Mouse (Mus musculus) induced T-regulatory cell, adult 2 months (primary cell): ENCODE data around the gene Tet1.

Experiments
- DNase-seq: peaks from one replicate; pipeline ENCODE4 v3.0.0-alpha.2; 2012; ENCODE audit warnings: low read depth

The Tet1 gene

DNA sequence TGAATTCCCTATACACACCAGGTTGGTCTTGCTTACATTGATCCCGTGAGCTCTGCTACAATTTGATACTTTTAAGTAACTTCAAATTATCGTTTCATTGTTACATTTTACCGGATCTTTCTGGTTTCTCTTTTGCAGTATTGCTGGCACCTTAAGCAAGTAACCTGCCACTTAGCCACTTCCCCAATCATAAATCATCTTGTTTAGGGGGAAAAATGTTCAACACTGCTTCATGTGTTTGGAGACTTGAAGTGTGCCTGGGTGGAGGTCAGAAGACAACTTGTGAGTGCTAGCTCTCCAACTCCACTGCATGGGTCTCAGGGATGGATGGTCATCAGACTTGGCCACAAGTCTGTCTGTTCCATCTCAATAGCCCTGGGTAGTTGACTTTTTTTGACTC is 17.8 kb downstream of the Tet1 start:
- DNase-seq = no peak

DNA sequence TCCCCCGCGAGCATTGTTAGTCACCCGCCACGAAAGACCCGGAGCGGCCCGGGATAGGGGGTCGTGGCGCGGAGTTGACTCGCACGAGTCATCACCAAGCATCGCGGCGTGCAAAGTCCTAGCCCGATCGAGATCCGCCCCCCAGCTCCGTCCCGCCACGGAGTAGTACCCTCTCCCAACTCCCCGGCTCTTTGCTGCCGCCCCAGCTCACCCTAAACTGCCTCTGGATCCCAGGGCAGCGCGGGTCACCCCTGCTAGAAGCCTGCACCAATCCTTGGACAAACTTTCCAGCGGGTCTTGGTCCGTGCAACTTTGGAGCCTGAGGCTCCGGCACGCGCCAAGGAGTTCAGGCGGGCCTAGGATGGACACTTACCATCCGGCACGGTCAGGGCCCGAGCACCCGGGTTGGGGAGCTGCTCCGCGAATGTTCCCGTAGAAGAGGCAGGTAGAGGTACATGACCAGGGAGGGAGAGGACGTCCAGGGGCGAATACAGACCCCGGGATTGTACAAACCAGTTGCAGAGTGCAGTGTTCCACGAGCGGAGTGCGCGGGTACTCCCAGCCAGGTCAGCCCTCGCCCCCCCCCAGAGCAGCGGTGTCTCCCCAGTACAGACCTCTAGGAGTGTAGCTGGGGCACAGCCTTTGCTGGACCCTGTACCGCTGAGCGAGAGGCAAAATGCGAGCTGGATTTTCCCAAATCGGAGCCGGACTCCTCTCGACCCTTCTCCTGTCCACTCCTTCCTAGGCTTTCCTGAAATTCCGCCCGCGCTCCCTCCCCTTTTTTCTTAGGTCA is 21.8 kb downstream of the Tet1 start:
- DNase-seq = peak; percentile 39

DNA sequence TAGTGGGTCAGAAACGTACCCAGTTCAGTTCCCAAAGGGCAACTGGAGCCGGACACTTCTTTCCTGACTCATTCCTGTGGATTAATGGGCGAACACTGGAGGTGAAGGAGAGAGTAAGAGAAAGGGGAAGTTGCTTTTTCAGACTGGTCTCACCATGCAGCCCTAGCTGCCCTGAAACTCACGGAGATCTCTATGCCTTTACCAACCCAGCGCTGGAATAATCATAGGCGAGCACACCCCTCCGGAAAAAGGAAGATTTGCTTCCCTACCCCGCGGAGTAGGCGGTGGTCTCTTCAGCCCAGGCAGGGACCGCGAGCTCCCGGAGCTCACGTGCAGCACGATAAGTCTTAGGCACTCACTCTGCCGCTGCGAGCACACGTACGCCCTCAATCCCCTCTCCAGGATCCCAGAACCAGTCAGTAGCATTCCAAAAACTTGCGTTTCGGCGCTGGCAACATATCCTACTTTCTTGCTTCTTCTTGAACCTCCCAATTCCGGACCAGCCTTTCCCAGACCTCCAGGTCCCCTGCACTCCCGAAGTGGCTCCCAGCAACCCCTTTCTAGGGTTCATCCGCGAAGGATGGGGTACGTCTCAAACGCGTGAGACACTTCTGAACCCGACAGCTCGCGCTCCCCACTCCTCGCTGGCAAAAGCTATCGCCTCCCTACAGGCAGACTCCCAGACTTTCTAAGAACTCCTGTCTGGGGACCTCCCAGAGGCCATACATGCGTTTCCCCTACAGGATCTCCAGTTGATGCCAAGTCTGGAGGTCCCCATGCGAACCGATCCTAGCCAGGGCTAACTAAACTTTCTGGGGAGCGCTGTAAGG is 22.6 kb downstream of the Tet1 start:
- DNase-seq = peak; percentile 46

DNA sequence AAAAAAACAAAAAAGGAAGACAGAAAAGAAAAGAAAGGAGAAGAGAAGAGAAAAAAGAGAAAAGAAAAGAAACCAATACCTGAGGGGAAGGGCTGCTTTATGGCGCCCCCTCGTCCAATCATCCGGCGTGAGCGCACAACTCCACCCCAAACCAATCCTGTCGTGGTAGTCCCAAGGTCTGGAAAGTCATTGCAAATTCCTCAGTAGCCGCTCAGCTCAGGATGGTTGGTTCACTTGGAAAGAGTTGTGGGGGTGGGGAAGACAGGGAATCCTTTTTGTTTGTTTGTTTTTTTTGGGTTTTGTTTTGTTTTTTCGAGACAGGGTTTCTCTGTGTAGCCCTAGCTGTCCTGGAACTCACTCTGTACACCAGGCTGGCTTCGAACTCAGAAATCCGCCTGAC is 23.3 kb downstream of the Tet1 start:
- DNase-seq = no peak

DNA sequence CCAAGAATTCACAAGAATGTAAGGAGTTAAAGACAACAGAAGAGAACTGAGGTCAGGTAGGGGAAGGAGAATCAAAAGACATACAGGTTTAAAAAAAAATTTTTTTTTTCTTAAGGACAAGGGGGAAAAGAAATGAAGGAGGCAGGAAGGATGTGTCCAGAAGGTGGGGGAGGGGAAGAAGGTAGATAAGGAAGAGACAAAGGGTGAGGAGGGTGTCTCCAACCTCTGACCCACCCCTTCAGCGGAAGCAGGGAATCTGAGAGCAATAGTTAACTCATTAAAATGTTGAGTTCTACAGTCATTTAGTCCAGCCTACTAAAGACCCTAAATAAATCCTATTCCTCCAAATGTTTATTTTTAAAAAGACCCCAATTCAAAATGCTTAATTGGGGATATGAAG is 24.3 kb downstream of the Tet1 start:
- no peak for DNase-seq

DNA sequence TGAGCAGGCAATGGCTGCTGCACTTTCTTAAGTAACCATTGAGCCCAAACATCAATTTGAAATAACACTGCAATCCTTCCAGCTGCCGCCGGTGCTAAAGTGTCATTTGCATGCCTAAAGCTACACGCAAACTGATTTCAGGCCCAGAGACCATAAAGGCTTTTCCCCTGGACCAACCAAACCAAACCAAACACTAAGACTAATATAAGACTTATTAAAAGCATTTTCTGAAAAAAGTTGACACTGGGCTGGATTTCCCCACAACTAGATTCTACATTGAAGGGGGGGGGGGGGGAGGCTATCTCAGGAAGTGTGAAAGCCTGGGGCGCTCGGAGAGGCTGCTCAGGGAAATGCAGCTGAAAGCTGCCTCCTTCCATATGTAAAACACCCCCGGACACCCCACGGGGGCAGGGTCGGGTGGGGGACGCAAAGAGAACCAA is 24.8 kb downstream of the Tet1 start:
- peak; percentile 54 for DNase-seq

DNA sequence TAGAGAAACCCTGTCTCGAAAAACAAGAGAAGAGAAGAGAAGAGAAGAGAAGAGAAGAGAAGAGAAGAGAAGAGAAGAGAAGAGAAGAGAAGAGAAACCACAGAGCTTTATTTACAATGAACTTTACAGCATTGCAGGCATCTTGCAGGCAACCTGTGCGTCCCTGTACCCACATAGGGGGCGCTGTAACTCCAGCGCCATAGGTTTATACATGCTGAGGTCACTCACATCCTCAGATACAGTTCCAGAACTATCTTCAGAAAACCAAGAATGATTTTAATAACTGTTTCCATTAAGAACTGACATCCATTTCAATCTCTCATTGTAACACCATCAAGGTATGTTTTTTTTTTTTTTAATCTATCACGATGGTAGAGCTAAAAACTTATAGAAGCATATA is 27.6 kb downstream of the Tet1 start:
- peak; percentile 54 for DNase-seq

DNA sequence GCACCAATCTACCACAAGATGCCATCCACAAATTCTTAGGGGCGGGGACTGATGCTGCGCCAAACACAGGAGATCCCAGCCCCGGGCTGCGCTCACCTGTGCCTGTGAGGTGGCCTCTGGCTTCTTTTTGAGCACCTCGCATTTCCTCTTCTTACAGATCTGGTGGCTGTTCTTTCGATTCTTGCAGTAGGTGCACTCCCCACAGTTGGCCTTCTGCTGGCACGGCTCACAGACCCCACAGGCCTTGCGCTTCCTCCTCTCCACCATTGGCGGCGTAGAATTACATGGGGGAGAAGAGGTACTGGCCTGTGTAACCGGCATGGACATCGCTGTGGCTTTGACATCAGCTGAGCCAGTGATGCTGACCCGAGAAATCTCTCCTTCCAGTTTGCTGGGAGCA is 30.7 kb downstream of the Tet1 start:
- no peak for DNase-seq

DNA sequence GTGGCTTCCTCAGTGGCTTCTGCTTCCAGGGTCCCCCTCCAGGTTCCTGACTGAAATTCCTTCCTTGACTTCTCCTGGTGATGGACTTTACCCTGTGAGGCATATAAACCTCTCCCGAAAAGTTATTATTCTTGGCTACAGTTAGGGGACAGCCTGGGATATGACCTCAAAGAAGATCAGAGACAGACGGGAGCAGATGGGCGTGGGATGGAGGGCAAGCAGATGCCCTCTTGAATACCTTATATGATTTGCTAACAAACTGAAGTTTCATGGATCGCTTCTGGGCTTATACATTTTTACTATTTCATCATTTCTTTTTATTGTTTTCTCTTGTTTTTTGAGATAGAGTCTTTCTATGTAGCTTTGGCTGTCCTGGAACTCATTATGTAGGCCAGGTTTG is 33.2 kb downstream of the Tet1 start:
- DNase-seq = no peak

DNA sequence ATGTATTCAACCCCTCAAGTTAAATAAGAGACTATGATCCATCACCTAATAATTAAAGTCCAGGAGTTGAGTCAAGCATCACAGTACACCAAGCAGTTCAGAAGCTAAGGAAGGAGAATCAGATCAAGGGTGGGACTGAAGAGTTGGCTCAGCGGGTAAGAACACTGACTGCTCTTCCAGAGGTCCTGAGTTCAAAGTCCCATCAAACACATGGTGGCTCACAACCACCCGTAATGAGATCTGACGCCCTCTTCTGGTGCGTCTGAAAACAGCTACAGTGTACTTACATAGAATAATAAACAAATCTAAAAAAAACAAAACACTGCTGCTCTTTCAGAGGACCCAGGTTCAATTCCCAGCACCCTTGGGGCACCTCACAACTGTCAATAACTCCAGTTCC is 34.0 kb downstream of the Tet1 start:
- DNase-seq = no peak

DNA sequence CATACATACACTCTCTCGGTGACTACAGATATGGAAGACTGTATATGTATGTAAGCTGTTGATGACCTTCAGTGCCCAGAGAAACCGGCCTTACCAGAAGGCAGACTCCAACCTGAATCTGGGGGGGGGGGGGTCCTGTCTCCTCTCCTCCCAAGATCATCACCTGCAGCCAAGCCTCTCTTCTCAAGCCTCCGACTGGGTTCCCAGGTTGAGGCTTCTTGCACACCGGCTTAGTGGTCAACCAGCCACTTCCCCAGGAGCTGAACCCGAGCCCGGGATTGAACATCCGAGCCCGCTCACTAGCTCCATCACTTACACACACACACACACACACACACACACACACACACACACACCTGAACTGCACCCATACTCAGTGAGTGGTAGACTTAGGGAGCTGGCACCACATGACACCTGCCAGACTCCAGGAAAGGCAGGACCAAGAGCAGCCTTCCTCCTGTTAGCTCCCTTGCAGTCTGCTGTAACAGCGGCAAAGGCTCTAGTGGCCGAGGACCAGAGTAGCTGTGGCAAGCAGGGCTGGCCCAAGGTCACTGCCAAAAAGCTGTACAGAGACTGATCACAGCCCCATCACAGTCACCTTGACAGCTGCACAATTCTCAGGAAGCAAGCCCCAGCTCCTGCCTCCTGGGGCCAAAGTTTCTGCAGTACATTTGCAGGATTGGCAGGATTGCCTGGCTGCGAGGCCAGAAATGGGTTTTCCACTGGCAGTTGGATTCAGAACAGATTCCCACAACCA is 42.6 kb downstream of the Tet1 start:
- DNase-seq = no peak

DNA sequence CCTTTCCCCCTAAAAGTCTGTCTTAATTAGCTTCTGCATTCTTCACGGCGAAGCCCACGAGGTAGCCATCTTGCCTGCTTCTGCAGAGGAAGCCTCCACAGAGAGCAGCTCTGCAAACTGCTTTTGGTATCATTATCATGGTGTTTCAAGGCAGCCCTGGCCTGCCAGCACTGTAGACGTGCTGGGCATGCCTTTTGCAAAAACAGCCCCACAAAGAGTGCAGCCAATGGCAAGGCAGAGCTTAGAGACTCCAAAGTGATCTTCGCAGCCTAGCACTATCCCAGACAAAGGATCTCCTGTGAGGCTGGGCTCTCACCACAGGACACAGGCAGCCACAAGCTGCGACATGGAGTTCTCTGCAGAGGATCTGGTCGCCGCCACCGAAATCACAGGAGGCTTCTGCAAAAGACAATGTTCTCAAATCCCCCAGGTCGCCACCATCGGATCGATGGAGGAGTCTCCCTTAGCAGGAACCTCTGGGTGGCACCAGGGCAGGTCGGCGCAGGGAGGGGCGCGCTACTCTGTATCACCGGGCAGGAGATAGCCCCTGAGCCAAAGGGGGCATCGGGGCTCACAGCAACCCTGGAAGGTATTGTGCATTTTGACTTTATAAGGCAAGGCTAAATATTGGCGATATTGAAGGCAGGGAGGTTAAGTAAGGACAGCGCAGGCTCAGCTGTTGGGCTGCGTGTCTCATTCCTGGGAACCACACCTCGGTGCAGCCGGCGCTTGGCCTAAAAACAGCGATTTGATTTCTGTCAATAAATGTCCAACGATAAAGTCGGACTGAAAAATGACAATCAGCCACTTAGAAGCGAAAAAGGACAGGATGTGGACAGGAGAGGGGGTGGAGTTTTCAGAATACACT is 43.4 kb downstream of the Tet1 start:
- peak; percentile 53 for DNase-seq

DNA sequence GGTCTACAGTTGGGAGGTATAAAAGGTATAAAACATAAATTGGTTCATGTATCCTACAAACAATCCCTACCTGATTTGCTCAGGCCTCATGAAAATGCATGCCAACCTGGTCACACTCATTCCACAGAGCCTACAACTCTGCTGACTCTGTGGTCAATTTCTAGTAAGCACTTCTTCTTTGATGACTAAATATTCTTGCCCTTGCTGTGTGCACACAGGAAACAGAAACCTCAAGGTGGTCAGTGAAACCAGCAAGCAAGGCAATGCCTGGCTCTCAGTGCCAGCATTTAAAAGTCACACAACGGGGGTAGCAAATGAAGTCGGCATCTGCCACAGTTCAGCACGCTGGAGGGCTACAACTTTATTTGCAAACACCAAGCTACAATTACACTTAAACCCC is 45.2 kb downstream of the Tet1 start:
- no peak for DNase-seq

DNA sequence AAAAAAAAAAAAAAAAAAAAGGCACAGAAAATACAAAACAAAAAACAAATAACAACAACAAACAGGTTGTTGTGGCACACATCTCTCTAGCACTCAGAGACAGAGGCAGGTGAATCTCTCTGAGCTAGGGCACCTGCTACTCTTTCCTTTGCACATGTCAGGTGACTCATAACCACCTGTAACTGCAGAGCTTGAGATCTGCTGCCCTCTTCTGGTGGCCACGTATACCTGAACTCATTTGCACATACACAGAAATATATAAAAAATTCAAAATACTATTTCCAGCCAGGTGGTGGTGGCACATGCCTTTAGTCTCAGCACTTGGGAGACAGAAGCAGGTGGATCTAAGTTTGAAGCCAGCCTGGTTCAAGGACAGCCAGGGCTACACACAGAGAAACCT is 46.4 kb downstream of the Tet1 start:
- peak; percentile 61 for DNase-seq

DNA sequence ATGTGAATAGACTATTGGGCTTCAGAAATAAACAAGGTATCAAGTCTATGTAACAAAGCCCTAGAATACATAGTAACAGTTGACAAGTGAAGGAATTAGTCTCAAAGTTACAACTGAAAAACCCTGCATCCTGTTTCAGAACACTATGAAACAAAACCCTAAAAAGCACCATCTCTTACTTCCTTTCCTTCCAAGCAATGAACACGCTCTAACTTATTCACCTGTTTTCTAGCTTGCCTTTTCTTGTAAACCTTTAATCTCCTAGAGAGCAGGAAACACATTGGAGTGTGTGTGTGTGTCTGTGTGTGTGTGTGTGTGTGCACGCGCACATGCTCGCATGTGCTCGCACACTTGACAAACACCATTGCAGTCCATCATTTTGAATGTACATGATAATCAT is 49.8 kb downstream of the Tet1 start:
- DNase-seq = no peak

DNA sequence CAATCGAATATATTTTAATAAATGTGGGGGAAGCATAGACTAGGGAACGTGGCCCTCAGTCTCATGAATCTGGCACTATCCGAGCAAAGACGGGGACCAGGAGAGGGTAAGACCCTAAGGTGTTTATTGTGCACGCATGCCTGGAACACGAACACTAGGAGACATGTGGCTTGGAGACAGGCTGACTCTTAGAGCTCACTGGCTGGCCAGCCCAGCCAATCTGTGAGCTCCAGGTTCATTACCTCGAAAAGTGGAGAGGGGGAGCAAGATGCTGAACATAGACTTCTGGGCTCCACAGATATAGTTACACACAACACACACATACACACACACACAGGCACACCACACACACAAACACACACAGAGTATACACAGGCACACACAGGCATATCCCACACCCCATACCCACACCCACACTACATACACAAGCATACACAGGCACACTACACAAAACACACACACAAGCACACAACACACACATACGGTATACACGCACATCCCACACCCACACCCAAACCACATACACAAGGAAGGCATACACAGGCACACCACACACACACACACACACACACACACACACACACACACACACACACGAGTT is 52.0 kb downstream of the Tet1 start:
- DNase-seq = no peak

DNA sequence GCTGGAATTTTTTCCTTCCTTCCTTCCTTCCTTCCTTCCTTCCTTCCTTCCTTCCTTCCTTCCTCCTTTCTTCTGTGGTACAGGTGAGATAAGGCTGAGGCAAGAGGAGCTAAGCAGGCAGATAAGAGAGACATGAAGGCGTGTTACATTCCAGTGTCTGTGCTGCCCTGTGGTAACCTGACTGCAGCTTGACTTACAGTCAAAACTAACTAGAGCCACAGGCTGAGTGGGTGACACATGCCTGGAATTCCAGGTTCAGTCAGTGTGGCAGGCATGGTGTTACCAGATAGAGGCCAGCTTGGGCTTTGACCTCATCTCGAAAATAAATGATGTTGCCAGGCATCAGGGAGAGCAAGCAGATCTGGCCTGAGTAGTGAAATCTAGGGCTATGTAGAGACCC is 53.8 kb downstream of the Tet1 start:
- no peak for DNase-seq

DNA sequence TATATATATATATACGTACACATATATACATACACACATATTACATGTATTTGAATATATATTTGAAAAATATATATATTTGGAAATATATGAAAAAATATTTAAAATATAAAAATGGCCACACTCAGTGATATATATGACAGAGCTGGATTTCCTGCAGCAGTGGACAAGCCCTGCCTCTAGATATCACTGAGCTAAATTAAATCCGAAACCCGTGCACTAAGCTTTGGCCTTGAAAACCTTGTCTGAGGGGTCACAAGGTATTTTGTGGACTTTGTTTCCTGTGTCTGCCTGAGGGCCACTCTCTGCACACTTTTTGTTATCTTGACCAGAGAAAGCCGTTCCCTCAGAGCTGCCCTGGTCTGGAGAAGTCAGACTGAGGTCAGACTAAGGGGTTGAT is 54.2 kb downstream of the Tet1 start:
- no peak for DNase-seq

DNA sequence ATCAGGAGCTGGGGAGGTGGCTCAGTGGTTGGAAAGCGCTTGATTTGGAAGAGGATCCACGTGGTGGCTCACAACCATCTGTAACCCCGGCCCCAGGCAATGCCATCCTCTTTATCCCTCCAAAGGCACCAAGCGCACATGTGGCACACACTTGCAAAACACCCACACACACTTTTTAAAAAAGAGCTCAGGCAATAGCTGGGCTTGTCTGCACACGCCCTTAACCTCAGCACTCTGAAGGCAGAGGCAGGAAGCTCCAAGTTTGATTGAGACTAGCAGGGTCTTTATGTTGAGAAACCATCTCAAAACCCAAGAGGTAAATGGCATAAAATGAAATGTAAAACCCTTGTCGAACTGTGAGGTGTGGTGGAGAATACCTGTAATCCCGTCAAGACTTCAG is 57.2 kb downstream of the Tet1 start:
- peak; percentile 17 for DNase-seq

DNA sequence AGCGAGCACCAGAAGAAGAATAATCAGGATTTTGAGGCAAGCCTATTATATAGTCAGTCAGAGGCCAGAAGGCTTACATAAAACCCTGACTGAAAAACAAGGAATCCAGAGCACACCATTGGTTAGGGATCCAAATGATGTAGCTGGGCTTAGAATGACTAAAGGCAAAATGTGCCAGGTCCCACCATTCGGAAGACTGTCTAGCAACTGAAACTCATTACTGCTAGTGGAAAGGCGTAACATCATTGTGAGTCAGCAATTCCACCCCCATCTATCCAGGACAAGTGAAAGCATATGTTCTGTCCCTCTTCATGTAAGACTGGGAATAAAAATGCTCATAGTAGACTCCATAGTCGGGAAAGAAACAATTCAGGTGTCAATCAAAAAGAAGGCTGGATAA is 57.8 kb downstream of the Tet1 start:
- DNase-seq = no peak

DNA sequence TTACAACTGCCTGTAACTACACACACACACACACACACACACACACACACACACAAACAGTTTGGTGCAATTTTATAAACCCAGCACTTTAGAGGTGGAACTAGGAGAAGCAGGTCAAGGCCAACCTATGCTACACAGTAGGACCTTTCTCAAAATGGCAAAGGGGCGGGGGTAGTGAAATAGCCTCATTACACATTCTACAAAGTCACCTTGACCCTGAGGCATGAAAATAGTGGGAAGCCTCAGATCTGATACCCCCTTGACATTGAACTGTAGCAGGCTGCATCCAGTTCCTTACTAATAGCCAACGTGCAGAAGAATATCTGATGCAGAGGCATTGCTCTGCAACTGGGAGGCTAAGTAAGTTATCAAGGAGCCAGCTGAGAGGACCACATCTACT is 60.0 kb downstream of the Tet1 start:
- DNase-seq = no peak
